Mouse (Mus musculus) hindlimb bud, embryonic 11.5 days (tissue): ENCODE measurements around the gene Pik3c2b.

Experiments
- DNase-seq: peaks from one replicate; pipeline ENCODE4 v3.0.0-alpha.2; 2012; ENCODE audit warnings: low read depth, low spot score; ENCODE audit errors: extremely low spot score

Gene Pik3c2b

GRCm38 (mm10) chr1:133132388-133133326 lies 87.2 kb downstream of the Pik3c2b start:
- no peak for DNase-seq

- no peak for DNase-seq
These were observed 88.0 kb downstream of the Pik3c2b start for GRCm38 (mm10) chr1:133133425-133133824.

GRCm38 (mm10) chr1:133134071-133134470 lies 88.6 kb downstream of the Pik3c2b start:
- DNase-seq: no peak

- DNase-seq: no peak
These were observed 89.4 kb downstream of the Pik3c2b start for GRCm38 (mm10) chr1:133134881-133135280.

GRCm38 (mm10) chr1:133135808-133136207 lies 90.3 kb downstream of the Pik3c2b start:
- no peak for DNase-seq

GRCm38 (mm10) chr1:133138401-133138800 lies 92.9 kb downstream of the Pik3c2b start:
- no peak for DNase-seq

GRCm38 (mm10) chr1:133146014-133147009 lies 100.8 kb downstream of the Pik3c2b start:
- no peak for DNase-seq

GRCm38 (mm10) chr1:133147324-133147723 lies 101.9 kb downstream of the Pik3c2b start:
- no peak for DNase-seq

GRCm38 (mm10) chr1:133148122-133148521 lies 102.7 kb downstream of the Pik3c2b start:
- DNase-seq: no peak

- no peak for DNase-seq
These were observed 105.1 kb downstream of the Pik3c2b start for GRCm38 (mm10) chr1:133150556-133150955.

GRCm38 (mm10) chr1:133152213-133152612 lies 106.7 kb downstream of the Pik3c2b start:
- no peak for DNase-seq

GRCm38 (mm10) chr1:133155270-133155669 lies 109.8 kb downstream of the Pik3c2b start:
- DNase-seq: no peak
